Mouse (Mus musculus): ENCODE results near the gene Snrpg. TPM values are rescaled to one million over a fixed set of nuclear protein-coding genes. Genes with fewer than 3 reads are reported as not detected.
"Not testable (repeated sequence)": the region's sequence is repeated elsewhere in the genome, so short reads cannot be mapped to it uniquely, and the experiment has no call there.

The Snrpg gene
- polyA plus RNA-seq, 1 experiment from 2014 or later, result 427 TPM

DNA sequence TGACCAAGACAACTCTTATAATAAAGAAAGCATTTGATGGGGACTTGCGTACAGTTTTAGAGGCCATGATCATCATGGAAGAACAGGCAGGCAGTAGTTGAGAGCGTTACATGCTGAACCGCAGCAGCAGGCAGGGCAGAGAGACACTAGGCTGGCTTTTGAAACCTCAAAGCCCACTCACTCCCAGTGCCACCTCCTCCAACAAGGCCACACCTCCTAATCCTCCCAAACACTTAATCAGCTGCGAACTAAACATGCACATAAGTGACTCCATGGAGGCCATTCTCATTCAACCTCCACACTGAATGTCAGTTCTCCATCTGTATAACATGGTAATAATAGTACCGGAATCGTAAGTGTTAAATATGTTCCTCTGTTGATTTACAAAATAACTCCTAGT lies 2.5 kb downstream of the Snrpg start:
- 92% methylated on average over 6 of the region's 6 CpGs for WGBS
- H3K27me3 ChIP-seq (ENCODE audit: control insufficient read depth, insufficient read depth, low read length), result no peaks in the 10 kb centered on the region
- H3K36me3 ChIP-seq (ENCODE audit: control insufficient read depth, insufficient read depth, low read length), result peaks cover 9% of the 10 kb centered on the region; the same call in 1 of the 2 replicates
- no peak overlapping the region for H3K4me3 ChIP-seq (replicated peaks; ENCODE audit: low read length)
- H3K4me1 ChIP-seq (ENCODE audit: control insufficient read depth, insufficient read depth, low read length), result peaks cover 13% of the 10 kb centered on the region
- no peaks in the 10 kb centered on the region for H3K9me3 ChIP-seq (replicated peaks; ENCODE audit: control insufficient read depth, low read length)
- H3K27ac ChIP-seq (ENCODE audit: low read length), result no peak overlapping the region
- H3K9ac ChIP-seq (ENCODE audit: low read length), result no peak overlapping the region
- no peak overlapping the region for H3K4me2 ChIP-seq (ENCODE audit: low read depth, low read length)
- ATAC-seq (ENCODE audit: insufficient read depth, low FRiP score), result no peak

DNA sequence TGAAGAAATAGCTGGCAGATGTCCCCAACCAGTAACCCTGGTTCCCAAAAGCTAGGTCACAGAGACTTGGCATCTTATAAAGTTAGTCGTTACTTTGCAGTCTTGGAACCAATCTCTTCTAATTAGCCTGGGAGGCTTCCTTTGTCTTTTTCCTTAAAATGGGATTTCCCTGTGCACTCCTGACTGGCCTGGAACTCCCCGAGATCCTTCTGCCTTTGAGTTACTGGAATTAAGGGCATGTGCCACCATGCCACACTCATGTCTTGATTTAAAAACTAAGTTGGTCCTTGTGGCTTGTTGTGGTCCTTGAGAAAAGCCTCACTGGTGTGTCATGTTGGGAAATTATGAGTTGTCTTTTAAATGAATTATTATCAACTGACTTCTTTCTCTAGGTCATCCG lies 7.2 kb downstream of the Snrpg start:
- Histone ChIP-seq H3K27ac (ENCODE audit: low read length) (no peak overlapping the region), H3K9ac (ENCODE audit: low read length) (no peak overlapping the region), H3K4me2 (ENCODE audit: low read depth, low read length) (no peak overlapping the region), H3K9me3 (replicated peaks; ENCODE audit: control insufficient read depth, low read length) (no peaks in the 10 kb centered on the region), H3K4me3 (replicated peaks; ENCODE audit: low read length) (no peak overlapping the region), H3K27me3 (ENCODE audit: control insufficient read depth, insufficient read depth, low read length) (no peaks in the 10 kb centered on the region), H3K36me3 (ENCODE audit: control insufficient read depth, insufficient read depth, low read length) (peaks cover 9% of the 10 kb centered on the region; the same call in 1 of the 2 replicates), H3K4me1 (ENCODE audit: control insufficient read depth, insufficient read depth, low read length) (no peaks in the 10 kb centered on the region)
- WGBS, result 88% methylated on average over 3 of the region's 3 CpGs
- no peak for ATAC-seq (ENCODE audit: insufficient read depth, low FRiP score)

DNA sequence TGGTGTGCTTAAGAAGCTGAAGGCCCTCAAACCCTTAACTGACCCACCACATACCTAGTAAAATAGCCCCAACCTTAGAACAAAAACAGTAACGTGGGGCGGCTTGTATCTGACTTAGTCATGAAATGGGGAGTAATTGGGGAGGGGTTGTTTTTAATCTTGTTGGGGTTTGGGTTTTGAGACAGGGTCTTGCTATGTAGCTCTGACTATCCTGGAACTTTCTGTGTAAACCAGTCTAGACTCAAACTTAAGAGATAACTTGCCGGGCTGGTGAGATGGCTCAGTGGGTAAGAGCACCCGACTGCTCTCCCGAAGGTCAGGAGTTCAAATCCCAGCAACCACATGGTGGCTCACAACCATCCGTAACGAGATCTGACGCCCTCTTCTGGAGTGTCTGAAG lies 9.0 kb downstream of the Snrpg start:
- H3K4me3 ChIP-seq (replicated peaks; ENCODE audit: low read length); H3K4me1 ChIP-seq (ENCODE audit: control insufficient read depth, insufficient read depth, low read length); ATAC-seq (ENCODE audit: insufficient read depth, low FRiP score); H3K4me2 ChIP-seq (ENCODE audit: low read depth, low read length); H3K36me3 ChIP-seq (ENCODE audit: control insufficient read depth, insufficient read depth, low read length); H3K27ac ChIP-seq (ENCODE audit: low read length); H3K27me3 ChIP-seq (ENCODE audit: control insufficient read depth, insufficient read depth, low read length); H3K9ac ChIP-seq (ENCODE audit: low read length); H3K9me3 ChIP-seq (replicated peaks; ENCODE audit: control insufficient read depth, low read length): not testable (repeated sequence)
- 73% methylated on average over 8 of the region's 8 CpGs for WGBS

DNA sequence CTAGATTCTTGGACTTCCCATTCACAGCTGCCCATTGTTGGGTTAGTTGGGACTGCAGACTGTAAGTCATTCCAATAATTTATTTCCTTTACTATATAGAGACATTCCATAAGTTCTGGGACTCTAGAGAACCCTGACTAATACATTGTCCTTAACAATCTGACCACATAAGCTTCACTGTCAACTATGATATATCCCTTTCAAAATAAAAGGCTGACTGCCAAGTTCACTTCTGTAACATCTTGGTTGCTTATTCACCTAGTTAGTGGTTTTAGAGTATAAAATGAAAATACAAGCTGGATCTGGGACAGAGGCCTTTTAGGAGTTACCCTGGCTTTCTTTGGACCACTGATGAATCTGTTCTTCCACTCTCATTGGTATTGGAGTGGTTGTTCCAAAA lies 11.4 kb downstream of the Snrpg start:
- no peaks in the 10 kb centered on the region for H3K27me3 ChIP-seq (ENCODE audit: control insufficient read depth, insufficient read depth, low read length)
- H3K36me3 ChIP-seq (ENCODE audit: control insufficient read depth, insufficient read depth, low read length), result 0 out of 2 replicates have a peak, but pooled peaks cover 11% of the 10 kb centered on the region
- ATAC-seq (ENCODE audit: insufficient read depth, low FRiP score), result no peak
- H3K4me2 ChIP-seq (ENCODE audit: low read depth, low read length), result no peak overlapping the region
- H3K9me3 ChIP-seq (replicated peaks; ENCODE audit: control insufficient read depth, low read length), result no peaks in the 10 kb centered on the region
- no peak overlapping the region for H3K4me3 ChIP-seq (replicated peaks; ENCODE audit: low read length)
- H3K9ac ChIP-seq (ENCODE audit: low read length), result no peak overlapping the region
- no peak overlapping the region for H3K27ac ChIP-seq (ENCODE audit: low read length)
- no peaks in the 10 kb centered on the region for H3K4me1 ChIP-seq (ENCODE audit: control insufficient read depth, insufficient read depth, low read length)

DNA sequence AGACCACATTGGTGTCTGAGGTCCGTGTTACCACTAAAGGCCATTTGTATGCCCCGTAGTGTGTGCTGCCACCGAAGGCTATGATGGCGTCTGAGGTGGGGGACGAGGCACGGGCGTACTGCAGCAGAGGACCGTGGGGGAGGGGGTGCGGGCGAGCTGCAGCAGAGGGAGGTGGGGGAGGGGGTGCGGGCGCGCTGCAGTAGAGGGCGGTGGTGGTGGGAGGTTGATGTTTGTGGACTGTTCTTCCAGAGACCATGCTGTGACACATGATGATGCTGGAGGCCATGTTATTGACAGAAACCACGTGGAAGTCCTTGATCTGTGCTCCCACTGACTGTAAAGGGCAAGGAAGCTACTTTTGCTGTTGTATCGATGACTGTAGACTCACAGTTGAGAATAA lies 12.3 kb downstream of the Snrpg start:
- 47% methylated on average over 16 of the region's 16 CpGs for WGBS
- Histone ChIP-seq H3K27me3 (ENCODE audit: control insufficient read depth, insufficient read depth, low read length) (no peaks in the 10 kb centered on the region), H3K9me3 (replicated peaks; ENCODE audit: control insufficient read depth, low read length) (no peaks in the 10 kb centered on the region), H3K4me2 (ENCODE audit: low read depth, low read length) (no peak overlapping the region), H3K4me3 (replicated peaks; ENCODE audit: low read length) (no peak overlapping the region), H3K9ac (ENCODE audit: low read length) (no peak overlapping the region), H3K4me1 (ENCODE audit: control insufficient read depth, insufficient read depth, low read length) (no peaks in the 10 kb centered on the region), H3K36me3 (ENCODE audit: control insufficient read depth, insufficient read depth, low read length) (0 out of 2 replicates have a peak, but pooled peaks cover 8% of the 10 kb centered on the region), H3K27ac (ENCODE audit: low read length) (no peak overlapping the region)
- ATAC-seq (ENCODE audit: insufficient read depth, low FRiP score), result no peak

DNA sequence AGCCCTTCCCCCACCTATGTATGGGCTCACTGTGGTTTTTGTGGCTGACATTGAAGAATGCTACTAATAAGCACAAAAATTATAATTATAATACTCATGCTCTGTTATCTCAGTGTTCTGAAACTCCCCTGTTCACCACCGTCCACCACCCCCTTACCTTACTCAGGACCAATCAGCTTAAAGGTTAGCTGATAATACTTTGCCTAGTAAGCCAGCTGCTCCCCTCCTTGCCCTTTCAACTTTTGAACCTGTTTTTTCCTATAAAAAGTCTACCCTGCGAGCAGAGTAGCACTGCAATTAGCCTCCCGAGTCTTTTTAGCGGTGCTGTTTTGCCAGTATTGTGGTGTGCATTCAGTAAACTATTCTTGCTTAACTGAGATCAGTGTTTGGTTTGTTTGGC lies 13.6 kb downstream of the Snrpg start:
- ATAC-seq (ENCODE audit: insufficient read depth, low FRiP score), result no peak
- H3K27me3 ChIP-seq (ENCODE audit: control insufficient read depth, insufficient read depth, low read length), result no peaks in the 10 kb centered on the region
- H3K4me1 ChIP-seq (ENCODE audit: control insufficient read depth, insufficient read depth, low read length), result no peaks in the 10 kb centered on the region
- 48% methylated on average over 4 of the region's 4 CpGs for WGBS
- H3K4me3 ChIP-seq (replicated peaks; ENCODE audit: low read length), result no peak overlapping the region
- peaks cover 17% of the 10 kb centered on the region; the same call in 1 of the 2 replicates for H3K36me3 ChIP-seq (ENCODE audit: control insufficient read depth, insufficient read depth, low read length)
- H3K9ac ChIP-seq (ENCODE audit: low read length), result no peak overlapping the region
- H3K9me3 ChIP-seq (replicated peaks; ENCODE audit: control insufficient read depth, low read length), result no peaks in the 10 kb centered on the region
- no peak overlapping the region for H3K4me2 ChIP-seq (ENCODE audit: low read depth, low read length)
- H3K27ac ChIP-seq (ENCODE audit: low read length), result no peak overlapping the region

DNA sequence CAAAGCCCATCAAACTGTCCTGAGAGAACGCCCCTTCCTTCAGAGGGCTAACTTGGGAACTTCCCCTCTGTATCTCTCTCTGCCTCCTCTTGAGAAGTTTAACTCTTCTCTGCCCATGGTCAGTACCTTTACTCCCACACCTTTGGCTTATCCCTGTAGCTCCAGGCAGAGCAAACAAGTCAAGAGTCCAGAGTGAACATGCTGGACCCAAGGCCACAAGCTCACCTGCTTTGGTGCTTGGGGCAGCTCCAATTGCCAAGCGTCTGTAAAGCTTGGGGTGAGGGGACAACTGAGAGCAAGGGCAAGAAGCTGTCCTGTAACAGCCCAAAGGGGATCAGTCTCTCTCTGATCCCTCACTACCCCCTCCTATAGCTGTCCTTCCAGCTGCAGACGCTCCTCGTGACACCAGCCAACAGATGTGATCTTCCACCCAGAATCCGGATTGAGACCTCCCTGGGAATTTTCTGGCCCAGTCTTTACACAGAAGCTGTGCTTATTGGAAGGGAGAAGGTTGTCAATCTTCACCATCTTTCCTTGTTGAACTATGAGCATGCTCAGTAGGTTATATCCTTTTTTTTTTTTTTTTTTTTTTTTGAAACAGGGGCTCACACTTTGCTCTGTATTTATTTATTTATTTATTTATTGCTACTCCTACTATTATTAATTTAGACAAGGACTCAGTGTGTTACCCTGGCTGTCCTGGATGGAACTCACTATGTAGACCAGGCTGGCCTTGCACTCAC lies 14.4 kb downstream of the Snrpg start:
- Histone ChIP-seq H3K4me1 (ENCODE audit: control insufficient read depth, insufficient read depth, low read length) (no peaks in the 10 kb centered on the region), H3K27me3 (ENCODE audit: control insufficient read depth, insufficient read depth, low read length) (no peaks in the 10 kb centered on the region), H3K36me3 (ENCODE audit: control insufficient read depth, insufficient read depth, low read length) (peaks cover 23% of the 10 kb centered on the region; the same call in 1 of the 2 replicates), H3K27ac (ENCODE audit: low read length) (no peak overlapping the region), H3K4me3 (replicated peaks; ENCODE audit: low read length) (no peak overlapping the region), H3K9ac (ENCODE audit: low read length) (no peak overlapping the region), H3K9me3 (replicated peaks; ENCODE audit: control insufficient read depth, low read length) (no peaks in the 10 kb centered on the region), H3K4me2 (ENCODE audit: low read depth, low read length) (no peak overlapping the region)
- WGBS, result 84% methylated on average over 5 of the region's 5 CpGs
- no peak for ATAC-seq (ENCODE audit: insufficient read depth, low FRiP score)

DNA sequence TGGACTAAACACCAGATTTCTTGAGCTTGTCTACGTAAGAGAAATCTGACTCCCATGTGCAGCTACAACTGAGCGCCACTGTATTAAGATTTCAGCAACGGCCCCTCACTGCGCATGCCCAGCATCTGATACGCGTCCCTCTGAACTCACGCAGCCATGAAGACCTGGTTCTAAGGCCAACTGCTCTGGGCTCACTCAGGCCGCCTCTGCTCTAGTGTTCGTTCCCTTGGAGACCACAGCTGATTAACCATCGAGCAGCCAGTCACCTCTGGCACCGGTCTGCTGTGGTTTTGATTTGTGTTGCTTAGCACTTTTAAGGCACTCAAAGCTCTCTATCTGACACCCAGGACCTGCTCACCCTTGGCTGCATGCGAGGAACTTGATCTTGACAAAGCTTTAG lies 16.2 kb downstream of the Snrpg start:
- H3K36me3 ChIP-seq (ENCODE audit: control insufficient read depth, insufficient read depth, low read length), result peaks cover 39% of the 10 kb centered on the region; the same call in 1 of the 2 replicates
- H3K27me3 ChIP-seq (ENCODE audit: control insufficient read depth, insufficient read depth, low read length), result no peaks in the 10 kb centered on the region
- H3K27ac ChIP-seq (ENCODE audit: low read length), result no peak overlapping the region
- H3K9me3 ChIP-seq (replicated peaks; ENCODE audit: control insufficient read depth, low read length), result no peaks in the 10 kb centered on the region
- H3K9ac ChIP-seq (ENCODE audit: low read length), result no peak overlapping the region
- no peak for ATAC-seq (ENCODE audit: insufficient read depth, low FRiP score)
- WGBS, result 87% methylated on average over 12 of the region's 12 CpGs
- H3K4me1 ChIP-seq (ENCODE audit: control insufficient read depth, insufficient read depth, low read length), result no peaks in the 10 kb centered on the region
- H3K4me3 ChIP-seq (replicated peaks; ENCODE audit: low read length), result no peak overlapping the region
- H3K4me2 ChIP-seq (ENCODE audit: low read depth, low read length), result no peak overlapping the region

DNA sequence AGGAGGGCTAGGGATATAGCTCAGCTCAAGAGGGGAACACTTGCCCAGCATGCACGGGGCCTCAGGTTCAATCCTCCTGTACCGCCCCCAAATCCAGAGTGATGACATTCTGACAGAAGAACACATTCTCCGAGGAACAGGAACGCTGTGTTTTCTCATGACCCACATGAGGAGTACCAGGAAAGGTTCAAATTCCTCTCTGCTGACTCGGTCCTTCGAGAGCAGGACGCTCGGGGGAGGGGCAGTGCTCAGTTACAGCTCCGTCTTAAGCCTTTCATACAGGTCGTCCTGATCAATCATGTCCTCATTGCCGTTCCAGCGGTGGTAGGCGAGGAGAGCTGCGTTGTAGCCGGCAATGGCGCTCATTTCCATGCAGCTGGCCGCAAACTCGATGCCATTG lies 17.4 kb downstream of the Snrpg start:
- Histone ChIP-seq H3K36me3 (ENCODE audit: control insufficient read depth, insufficient read depth, low read length) (peaks cover 39% of the 10 kb centered on the region; the same call in 1 of the 2 replicates), H3K4me1 (ENCODE audit: control insufficient read depth, insufficient read depth, low read length) (no peaks in the 10 kb centered on the region), H3K27me3 (ENCODE audit: control insufficient read depth, insufficient read depth, low read length) (no peaks in the 10 kb centered on the region), H3K4me2 (ENCODE audit: low read depth, low read length) (no peak overlapping the region), H3K9me3 (replicated peaks; ENCODE audit: control insufficient read depth, low read length) (no peaks in the 10 kb centered on the region), H3K9ac (ENCODE audit: low read length) (no peak overlapping the region), H3K27ac (ENCODE audit: low read length) (no peak overlapping the region), H3K4me3 (replicated peaks; ENCODE audit: low read length) (no peak overlapping the region)
- ATAC-seq (ENCODE audit: insufficient read depth, low FRiP score), result no peak
- 68% methylated on average over 18 of the region's 18 CpGs for WGBS
